Mouse (Mus musculus): ENCODE results near the gene Hao1.

- TF ChIP-seq CTCF (IDR thresholded peaks at IDR 0.05; ENCODE audit: control insufficient read depth, insufficient read depth, insufficient read length) (no peak), FOSL1 (IDR thresholded peaks at IDR 0.05; ENCODE audit: insufficient read depth, low read length, poor library complexity, severe bottlenecking) (no peak), MAX (IDR thresholded peaks at IDR 0.05) (no peak), USF1 (IDR thresholded peaks at IDR 0.05; ENCODE audit: low read depth) (no peak), MYOG (IDR thresholded peaks at IDR 0.05; ENCODE audit: control insufficient read depth, extremely low read depth, insufficient read length) (no peak)
Observed at GRCm38 (mm10) chr2:134554221-134554727, at the start of gene Hao1.

All from C2C12 (cell line).